Mouse (Mus musculus): ENCODE results near the gene Pld1. TPM values are rescaled to one million over a fixed set of nuclear protein-coding genes. Genes with fewer than 3 reads are reported as not detected.
A peak's percentile ranks its signal among the peaks of the same experiment; 100 is the strongest.
"Not testable (repeated sequence)": the region's sequence is repeated elsewhere in the genome, so short reads cannot be mapped to it uniquely, and the experiment has no call there.

Gene Pld1
- total RNA-seq, 1 experiment from 2014 or later, result 5.8 TPM

- no peak for ATAC-seq (replicated peaks; ENCODE audit: low read depth, poor library complexity, severe bottlenecking)
These were observed 1.1 kb upstream of the Pld1 start for GRCm38 (mm10) chr3:27937144-27938110.

DNA sequence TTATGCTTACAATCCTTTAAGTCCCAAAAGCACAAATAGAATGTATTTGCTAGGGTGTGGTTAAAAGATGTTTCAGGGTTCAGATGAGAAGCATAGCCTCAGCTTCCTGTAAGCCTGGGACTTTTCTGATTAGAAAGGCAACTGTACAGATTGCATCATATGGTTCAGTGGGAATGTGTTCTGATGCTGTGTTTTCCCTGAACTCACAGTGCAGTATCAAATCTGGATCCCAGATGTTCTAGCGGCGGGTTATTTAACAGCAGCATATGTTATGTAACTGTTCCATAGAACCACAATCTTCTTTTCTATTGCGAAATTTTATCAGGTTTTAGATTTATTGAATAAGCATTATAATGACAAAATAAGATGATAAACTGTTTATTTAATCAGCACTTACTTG, 3.1 kb downstream of the Pld1 start:
- no peak for ATAC-seq (replicated peaks; ENCODE audit: low read depth, poor library complexity, severe bottlenecking)

GRCm38 (mm10) chr3:27942991-27943390, 4.5 kb downstream of the Pld1 start:
- no peak for ATAC-seq (replicated peaks; ENCODE audit: low read depth, poor library complexity, severe bottlenecking)

DNA sequence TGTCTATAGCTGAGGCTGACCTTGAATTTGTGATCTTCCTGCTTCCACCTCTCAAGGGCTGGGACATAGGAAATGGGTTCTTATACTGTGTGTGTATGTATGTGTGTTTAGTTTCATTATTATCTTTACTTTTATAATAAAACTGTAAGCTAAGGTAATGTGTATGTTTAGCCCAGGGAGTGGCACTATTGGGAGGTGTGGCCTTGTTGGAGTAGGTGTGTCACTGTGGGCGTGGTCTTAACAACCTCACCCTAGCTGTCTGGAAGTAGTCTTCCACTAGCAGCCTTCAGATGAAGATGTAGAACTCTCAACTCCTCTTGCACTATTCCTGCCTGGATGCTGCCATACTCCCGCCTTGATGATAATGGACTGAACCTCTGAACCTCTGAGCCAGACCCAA, 6.9 kb downstream of the Pld1 start:
- ATAC-seq (replicated peaks; ENCODE audit: low read depth, poor library complexity, severe bottlenecking), result not testable (repeated sequence)

GRCm38 (mm10) chr3:27949175-27949872, 10.8 kb downstream of the Pld1 start:
- no peak for ATAC-seq (replicated peaks; ENCODE audit: low read depth, poor library complexity, severe bottlenecking)

- ATAC-seq (replicated peaks; ENCODE audit: low read depth, poor library complexity, severe bottlenecking), result no peak
These were observed 11.4 kb downstream of the Pld1 start for GRCm38 (mm10) chr3:27949873-27950250.

DNA sequence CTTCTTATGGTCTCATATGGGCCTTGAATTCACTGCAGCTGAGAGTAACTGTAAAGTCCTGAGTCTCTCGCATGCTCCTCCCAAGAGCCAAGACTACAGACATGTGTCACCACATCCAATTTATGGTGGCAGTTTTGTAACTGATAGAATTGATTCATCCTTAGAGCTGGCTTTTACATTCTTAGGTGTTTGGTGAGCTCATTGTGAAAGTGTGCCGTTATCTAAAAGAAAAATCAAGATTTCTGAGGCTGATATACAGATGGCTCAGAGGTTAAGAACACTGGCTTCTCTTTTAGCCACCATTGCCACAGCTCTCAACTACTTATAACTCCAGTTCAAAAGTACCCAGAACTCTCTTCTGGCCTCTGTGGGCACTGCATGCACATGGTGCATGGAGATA, 12.2 kb downstream of the Pld1 start:
- ATAC-seq (replicated peaks; ENCODE audit: low read depth, poor library complexity, severe bottlenecking), result no peak

DNA sequence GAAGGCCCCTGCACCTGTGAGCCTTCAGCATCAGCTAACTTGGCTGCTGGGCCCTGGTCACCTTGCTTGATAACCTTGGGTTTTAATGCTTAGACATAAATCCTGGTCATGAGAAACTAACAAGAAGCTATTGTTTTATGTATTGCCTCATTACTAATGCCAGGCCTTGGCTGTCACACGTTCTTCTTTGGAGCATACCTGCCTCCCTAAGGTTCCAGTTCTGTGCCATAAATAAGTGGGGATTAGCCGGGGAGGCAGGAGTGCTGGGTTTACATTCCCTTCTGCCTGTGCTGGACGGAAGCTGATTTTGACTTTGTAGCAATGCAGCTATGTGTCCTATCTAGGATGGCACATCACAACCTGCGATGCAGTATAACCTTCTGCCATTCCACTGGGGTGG, 13.2 kb downstream of the Pld1 start:
- no peak for ATAC-seq (replicated peaks; ENCODE audit: low read depth, poor library complexity, severe bottlenecking)

GRCm38 (mm10) chr3:27956006-27956405, 17.5 kb downstream of the Pld1 start:
- ATAC-seq (replicated peaks; ENCODE audit: low read depth, poor library complexity, severe bottlenecking), result no peak

GRCm38 (mm10) chr3:27959221-27959620, 20.7 kb downstream of the Pld1 start:
- no peak for ATAC-seq (replicated peaks; ENCODE audit: low read depth, poor library complexity, severe bottlenecking)

DNA sequence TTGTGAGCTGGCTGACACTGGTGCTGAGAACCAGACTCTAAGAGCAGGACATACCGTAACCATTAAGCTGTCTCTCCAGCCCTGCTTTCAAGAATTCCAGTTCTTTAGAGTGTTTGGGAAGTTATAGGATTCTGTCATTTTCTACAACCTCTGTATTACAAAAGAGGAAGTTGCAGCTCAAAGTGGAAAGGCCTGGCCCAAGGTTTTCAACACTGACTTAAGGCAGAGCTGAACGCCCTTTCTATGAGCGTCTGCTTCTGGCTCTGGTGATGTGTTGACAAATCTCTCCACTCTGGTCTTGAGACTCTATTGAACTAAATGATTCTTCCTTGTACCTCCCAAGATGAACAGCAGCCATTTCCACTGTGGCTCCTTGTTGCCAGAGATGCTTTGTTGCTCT, 22.7 kb downstream of the Pld1 start:
- no peak for ATAC-seq (replicated peaks; ENCODE audit: low read depth, poor library complexity, severe bottlenecking)

DNA sequence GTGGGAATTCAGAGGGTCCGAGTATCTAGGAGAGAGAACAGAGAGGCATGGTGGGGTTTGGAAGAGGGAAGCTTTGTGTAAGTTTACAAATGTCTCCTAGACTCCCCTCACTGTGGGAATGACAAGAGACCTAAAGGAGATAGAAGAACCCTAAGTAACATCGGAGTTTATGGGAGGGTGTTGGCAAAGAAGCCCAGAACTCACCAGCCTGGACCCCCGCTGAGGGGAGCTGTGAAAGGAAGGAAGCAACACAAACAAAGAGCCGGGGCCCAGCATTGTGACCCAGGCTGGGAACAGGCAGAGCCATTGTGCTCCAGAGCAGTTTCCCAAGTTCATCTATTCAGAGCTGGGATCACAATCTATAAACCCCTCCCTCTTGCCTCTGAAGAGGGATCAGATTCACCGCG, 25.3 kb downstream of the Pld1 start:
- ATAC-seq (replicated peaks; ENCODE audit: low read depth, poor library complexity, severe bottlenecking), result no peak

DNA sequence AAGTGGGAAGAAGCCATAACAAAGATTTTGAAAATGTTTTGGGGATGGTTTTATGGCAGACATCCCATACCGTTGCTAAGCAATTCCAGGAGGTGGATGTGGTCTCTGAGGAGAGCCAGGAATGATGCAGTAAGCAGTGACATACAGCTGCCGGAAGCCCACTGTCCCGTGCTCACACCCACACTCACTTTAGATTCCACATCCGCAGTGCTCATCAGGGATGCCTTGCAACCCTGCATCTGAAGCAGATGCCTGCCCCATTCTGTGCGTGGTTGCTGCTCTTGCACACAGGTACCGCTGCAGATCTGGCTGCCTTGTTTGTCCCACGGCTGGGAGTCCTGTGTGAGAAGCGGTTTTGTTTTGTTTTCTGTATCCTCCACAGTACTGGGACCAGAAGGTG, 30.2 kb downstream of the Pld1 start:
- no peak for ATAC-seq (replicated peaks; ENCODE audit: low read depth, poor library complexity, severe bottlenecking)

DNA sequence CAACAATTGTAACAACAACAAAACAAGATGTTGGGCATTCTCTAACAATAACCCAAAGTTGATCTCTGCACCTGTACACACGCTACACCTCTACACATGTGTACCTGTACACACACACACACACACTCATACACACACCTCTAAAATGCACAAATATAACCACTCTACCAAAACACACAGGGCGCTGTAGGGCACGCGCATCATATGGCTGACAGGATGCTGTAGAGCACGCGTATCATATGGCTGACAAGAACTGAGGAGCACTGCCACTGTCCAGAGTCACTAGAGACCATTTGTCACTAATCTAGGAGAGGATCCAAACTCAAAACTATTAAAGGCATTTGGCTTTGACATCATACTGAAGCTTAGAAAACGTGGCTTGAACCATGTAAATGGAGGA, 35.4 kb downstream of the Pld1 start:
- no peak for ATAC-seq (replicated peaks; ENCODE audit: low read depth, poor library complexity, severe bottlenecking)

GRCm38 (mm10) chr3:27974981-27975380, 36.5 kb downstream of the Pld1 start:
- ATAC-seq (replicated peaks; ENCODE audit: low read depth, poor library complexity, severe bottlenecking), result no peak

- no peak for ATAC-seq (replicated peaks; ENCODE audit: low read depth, poor library complexity, severe bottlenecking)
These were observed 38.5 kb downstream of the Pld1 start for GRCm38 (mm10) chr3:27976931-27977544.

DNA sequence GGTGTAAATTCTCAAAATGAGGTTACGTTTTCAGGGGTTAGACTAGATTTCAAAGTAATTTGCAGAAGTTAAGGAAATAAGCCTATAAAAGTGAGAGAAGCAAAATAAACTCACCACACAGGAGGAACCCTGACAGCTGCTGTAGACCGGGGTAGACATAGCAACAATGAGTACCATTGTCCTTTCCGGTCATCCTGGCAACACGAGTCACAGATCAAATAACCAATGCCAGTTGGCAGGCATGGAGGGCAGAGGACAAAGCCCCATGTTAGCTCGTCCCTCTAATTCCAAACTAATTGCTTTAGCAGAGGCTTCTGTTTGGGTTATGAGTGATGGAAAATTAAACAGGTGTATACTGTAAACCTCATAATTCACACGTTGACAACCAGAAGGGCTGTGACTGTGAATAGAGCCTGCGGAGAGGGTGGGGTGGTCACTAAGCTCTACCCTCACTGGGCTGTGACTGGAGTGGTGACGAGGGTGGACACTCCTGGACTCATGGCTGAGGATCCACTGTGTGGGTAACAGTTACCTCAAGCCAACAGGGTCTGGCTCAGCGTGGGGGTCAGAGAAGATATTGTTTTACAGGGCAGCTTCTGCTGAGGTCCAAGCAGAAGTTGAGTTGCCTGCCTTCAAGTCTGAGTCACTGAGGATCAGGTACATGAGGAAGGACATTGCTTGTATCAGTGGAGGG, 39.7 kb downstream of the Pld1 start:
- ATAC-seq (replicated peaks; ENCODE audit: low read depth, poor library complexity, severe bottlenecking), result no peak

GRCm38 (mm10) chr3:27981591-27981990, 43.1 kb downstream of the Pld1 start:
- ATAC-seq (replicated peaks; ENCODE audit: low read depth, poor library complexity, severe bottlenecking), result no peak

GRCm38 (mm10) chr3:27982436-27983017, 44.0 kb downstream of the Pld1 start:
- ATAC-seq (replicated peaks; ENCODE audit: low read depth, poor library complexity, severe bottlenecking), result peak; percentile 48; the same call in 1 of the 2 replicates

GRCm38 (mm10) chr3:27983274-27983673, 44.8 kb downstream of the Pld1 start:
- no peak for ATAC-seq (replicated peaks; ENCODE audit: low read depth, poor library complexity, severe bottlenecking)
